Mouse (Mus musculus) adrenal gland, postnatal 4 days (tissue): Measurements from ENCODE around the gene Cdc42bpg. TPM values are rescaled to one million over a fixed set of nuclear protein-coding genes. Genes with fewer than 3 reads are reported as not detected.

Experiments used
- DNase-seq, 2 experiments: peaks; one replicate each; pipeline ENCODE4 v3.0.0; 2021 to 2022; ENCODE audit warnings: low spot score in 2 of 2, mixed read lengths in 2 of 2
- total RNA-seq, 2 experiments: library from RNA; stranded (reverse); gene quantifications; 2 replicates each; pipeline ENCODE4 v1.2.3; 2021

The Cdc42bpg gene
- total RNA-seq, 2 experiments from 2014 or later: 18.4 to 20.6 TPM

DNA sequence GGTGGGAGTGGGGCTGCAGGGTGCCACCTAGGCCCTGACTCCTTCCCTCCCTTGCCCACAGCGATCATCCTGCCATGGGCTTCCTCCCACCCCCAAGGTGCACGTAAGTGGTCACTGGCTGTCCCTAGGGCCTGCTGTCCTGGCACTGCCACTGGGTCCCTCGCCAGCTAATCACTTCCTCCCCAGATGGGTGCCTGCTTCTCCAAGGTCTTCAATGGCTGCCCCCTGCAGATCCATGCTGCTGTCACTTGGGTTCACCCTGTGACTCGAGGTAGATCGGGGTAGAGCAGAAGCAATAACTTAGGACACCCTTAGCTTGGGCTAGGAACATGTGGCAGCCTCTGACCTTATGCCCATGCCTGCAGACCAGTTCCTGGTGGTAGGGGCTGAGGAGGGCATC lies 39.8 kb downstream of the Cdc42bpg start:
- no peak for DNase-seq

DNA sequence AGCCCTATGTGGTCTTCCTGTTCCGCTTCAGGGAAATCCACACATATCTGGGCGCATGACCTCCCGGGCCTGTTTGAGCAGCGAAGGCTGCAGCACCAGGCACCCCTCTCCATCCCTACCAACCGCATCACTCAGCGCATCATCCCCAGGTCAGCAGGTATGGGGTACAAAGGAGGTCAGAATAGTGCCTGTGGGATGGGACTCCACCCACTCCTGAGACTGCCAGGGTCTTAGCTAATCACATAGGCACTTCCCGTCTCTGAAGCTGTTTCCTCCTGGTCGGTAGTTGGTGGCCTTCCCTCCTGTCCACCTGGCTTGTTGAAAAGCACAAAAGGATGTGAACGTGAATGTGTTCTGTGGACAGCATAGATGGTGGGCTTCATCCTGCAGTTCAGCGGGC lies 40.4 kb downstream of the Cdc42bpg start:
- DNase-seq: no peak

DNA sequence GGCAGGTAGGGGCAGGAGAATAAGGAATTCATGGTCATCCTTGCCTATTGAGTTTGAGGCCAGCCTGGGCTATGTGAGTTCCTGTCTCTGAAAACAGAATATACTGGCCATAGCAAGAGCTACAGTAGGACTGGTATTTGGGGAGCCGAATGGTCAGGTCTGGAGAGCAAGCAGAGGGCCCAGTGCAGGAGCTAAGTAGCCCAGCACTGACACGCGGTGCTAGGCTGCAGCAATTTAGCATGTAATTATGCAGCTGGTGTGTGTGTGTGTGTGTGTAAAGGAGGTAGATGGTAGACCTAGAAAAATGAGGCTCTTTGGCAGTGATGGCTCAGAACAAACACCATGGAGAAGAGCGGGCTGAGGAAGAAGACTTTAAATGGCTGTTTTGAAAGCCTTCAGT lies 41.4 kb downstream of the Cdc42bpg start:
- no peak for DNase-seq

DNA sequence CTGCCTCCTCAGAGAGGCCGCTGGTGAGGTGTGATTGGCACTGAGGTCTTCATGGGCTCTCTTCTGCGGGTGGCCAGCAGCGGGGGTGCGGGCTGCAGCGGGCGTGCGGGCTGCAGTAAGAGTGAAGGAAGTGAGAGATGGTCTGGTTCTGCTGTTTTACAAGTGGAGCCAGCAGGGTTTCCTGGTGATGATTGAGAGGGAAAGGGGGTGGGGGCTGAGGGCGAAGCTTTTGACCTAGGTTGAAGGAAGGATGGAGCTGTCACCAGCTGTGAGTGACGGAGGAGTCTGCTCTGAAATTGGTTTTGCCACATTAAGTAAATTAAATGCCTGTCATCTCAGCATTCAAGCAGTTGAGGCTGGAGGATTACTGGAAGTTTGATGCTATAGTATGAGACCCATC lies 42.5 kb downstream of the Cdc42bpg start:
- DNase-seq: no peak

DNA sequence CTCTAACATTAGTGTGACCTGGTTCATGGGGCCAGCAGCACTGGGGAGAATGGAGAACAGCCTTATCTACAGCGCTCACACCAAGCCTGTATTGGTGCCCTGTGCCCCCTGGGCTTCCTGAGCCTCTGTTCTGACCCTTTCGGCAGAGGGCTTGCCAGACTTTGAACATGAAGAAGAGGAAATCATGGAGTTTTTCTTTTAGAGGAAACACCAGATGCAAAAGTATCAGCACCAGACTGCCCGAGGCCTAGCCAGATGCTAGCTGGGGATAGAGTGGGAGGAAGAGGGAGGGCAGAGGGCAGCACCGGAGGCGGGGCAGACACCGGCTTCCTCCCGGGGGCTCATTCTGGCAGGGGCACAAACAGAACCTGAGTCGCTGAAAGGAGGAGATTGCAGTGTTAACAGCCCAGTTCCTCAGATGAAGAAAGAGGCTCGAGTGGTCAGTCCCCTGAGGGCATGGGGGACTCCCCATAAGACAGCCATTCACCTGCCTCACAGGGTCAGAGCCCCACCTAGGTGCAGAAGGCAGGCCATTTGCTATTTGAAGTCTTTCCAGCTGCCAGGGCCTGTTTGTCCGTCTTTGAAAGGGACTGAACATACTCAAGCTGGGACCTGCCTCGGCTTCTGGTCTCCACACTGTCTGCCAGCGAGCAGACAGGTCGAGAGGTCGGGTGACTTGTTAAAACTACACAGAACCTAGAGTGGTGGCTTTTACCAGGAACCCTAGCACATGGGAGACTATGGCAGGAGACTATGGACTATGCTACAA lies 43.1 kb downstream of the Cdc42bpg start:
- no peak for DNase-seq

DNA sequence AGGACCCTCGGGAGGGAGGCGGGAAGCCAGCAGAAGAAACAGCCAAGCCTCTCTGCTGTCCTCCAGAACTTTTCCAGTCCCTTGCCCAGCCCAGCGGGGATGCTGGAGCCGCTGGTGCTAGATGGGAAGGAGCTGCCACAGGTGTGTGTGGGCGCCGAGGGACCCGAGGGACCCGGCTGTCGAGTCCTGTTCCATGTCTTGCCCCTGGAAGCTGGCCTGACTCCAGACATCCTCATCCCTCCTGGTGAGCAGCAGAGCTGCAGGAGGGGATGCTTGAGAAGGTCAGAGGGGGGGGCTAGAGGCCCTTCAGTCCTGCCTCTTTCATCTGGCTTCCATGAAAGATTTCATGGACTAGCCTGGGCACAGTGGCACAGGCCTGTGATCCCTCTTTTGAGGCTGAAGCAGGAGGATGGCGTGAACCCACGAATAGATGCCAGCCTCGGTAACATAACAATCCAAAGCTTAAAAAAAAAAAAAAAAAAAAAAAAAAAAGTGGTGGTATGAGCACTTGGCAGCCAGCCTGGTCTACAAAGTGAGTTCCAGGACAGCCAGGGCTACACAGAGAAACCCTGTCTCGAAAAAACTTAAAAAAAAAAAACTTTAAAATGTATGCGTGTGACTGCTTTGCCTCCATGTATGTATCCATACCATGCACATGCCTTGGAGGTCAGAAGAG lies 45.3 kb downstream of the Cdc42bpg start:
- DNase-seq: no peak

DNA sequence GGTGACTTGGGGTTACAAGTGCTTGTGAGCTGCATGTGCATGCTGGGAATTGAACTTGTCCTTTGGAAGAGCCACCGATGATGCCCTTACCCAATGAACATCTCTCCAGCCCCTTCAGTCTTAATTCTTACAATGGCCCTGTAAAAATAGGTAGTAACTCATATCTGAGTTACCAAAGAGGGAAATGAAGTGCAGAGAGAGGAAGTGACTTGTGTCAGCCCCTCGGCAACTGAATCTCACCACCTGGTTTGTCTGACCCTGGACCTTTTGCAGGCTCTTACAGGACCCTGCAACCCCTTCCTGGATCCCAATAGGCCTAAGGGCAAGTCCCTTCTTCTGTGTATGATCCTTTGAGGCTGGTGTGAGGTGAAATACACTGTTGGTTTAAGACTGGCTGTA lies 45.9 kb downstream of the Cdc42bpg start:
- no peak for DNase-seq

DNA sequence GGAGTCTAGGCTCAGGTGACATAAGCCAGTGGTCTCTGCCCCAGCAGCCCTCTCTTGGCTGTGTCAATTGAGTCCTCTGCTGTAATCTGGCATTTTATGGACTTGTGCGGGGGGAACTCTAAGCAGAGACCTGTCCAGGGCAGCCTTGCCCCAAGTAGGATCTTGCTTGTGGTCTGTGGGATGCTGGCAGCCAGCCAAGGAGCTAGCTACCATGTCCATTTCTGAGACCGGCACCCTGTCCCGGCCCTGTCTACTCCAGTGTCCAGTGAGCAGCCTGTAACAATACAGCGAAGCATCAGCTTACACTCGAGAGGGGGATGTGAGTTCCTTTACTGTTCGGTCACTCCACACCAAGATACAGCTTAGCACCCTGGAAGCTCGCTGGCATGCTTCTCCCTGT lies 47.8 kb downstream of the Cdc42bpg start:
- DNase-seq: no peak

DNA sequence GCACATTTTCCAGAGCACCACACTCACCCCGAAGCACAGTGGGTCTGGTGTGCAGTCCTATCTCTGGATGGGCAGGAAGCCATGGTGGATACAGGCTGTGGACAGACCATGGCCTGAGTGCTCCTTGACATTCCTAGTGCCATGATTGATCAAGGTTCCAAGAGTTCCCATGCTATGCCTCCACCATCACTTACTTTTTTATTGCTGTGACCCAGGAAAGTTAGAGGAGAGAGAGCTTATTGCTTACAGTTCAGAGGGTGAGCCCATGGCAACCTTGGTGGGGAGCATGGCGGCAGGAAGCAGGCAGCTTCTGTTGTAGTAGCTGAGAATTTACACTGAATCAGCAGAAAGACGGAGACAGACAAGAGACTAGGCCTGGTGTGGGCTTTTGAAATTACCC lies 55.0 kb downstream of the Cdc42bpg start:
- DNase-seq: no peak

DNA sequence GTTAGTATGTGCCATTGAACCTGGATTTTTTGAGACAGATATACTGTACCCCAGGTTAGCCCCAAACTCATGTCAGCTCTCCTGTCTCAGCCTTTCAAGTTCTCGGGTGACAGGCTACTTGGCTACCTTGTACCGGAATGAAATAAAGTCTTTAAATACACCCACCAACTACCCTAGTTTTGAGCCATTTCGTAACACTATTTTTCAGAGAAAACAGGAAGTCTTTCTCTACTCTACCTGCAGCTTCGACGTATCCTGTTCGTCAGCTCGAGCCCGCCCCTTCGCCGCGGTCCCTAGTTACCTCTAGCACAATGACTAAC lies 56.8 kb downstream of the Cdc42bpg start:
- no peak for DNase-seq

DNA sequence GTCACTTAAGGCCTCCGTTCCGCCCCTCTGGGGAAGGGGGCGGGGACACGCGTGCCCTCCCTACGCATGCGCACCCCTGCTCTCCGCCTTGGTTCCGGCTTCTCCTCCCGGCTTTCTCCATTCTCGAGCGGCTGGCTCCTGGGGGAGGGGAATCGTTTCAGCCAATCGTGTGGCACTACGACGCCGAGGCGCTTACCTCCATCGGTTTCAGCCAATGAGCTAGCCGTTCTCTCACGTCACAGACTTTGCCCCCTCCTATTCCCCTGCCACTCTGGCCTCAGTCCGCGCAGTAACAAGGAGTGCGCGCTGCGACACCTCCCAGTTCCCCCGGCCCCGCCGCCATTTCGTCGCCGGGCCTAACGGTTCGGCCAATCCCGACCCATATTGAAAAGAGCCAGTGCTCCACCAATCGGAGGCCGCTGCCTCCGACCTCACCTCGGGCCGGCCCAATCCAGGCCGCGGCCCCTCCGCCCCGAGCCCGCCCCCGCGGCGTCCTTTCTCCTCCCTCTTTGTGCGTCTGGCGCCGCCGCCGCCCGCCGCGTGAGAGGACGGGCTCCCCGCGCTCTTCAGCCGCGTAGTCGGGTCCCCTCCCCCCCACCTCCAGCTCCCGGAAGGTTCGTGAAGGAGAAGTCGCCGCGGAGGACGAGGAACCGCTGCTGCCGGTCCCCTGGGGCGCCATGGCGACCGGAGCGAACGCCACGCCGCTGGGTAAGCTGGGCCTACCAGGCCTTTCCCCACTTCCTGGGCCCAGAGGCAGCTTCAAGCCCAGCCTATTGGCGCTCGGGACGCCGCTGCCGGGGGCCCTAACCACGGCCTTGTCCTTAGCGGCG lies 57.4 kb downstream of the Cdc42bpg start, which contains the start of gene Sf1:
TSS of gene Sf1 (plus strand) at position 280 of the 830 bp plus-strand sequence.
- DNase-seq: peak; percentile 97 to 98

DNA sequence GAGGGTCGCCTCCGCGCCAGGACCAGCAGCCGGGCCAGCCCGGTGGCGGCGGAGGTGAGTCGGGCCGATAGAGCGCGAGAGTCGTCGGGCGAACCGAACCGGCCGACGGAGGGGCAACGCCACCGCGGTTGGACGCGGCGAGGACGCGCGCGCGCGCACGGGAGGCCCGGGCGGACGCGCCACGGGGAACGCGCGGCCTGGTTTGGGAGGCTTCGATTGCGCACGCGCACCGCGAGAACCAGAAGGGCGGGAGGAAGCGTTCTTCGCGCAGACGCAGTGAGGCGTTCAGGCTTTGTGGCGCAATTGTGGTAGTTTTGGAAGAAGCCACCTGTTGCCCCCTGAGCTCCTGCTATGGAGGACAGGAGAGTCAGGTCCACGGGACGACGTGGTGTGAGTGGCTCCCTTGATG lies 58.1 kb downstream of the Cdc42bpg start:
- DNase-seq: peak; percentile 80 to 87

DNA sequence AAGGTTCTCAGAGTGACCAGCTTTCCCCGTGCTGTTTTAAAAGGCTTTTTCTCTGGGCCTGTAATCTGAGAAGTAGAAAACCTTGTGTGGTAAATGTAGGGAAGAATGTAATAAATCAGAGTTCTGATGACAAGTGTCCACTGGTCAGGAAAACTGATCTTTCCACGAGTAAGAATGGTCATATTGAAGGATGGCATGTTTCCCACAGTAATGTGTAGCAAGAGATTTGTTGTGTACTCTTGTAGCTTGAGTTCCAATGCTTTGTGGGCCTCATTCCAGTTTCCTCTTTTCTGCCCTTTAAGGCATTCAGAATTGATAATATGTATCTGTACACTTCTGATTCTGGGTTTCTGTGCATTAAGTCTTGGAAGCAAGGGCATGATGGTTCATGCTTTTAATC lies 58.6 kb downstream of the Cdc42bpg start:
- DNase-seq: no peak

DNA sequence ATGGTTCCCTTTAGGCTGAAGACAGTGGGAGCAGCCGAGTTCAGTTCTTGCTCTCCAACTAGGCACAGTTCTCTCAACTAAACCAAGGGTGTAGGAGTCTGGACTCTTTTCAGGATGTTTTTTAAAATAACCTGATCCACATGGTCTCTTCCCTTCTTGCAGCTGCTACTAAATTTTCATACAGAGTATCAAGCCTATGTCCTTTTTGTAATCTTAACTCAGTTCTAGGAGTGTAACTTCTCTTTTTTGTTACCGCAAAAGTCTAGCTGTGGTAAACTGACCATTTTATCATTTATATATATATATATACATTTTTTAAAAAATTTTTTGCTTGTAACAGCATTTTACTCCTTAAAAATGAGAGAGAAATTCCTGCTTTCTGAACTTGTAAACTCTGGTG lies 63.9 kb downstream of the Cdc42bpg start:
- DNase-seq: no peak

DNA sequence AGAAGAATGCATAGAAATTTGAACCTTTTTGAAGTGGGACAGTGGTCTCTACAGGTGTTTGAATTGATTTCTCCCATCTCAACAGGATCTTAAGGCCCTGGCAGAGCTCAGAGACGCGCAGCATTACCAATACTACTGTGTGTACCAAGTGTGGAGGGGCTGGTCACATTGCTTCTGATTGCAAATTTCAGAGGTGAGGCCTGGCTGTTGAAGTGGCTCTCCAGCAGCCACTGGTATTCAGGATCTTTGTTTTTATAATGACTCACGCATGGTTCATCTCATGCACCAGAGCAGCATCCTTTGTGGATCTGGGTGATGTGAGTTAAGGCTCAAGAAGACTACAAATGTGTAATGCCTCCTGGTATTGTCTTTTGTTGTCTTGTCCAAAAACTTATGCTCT lies 66.2 kb downstream of the Cdc42bpg start:
- DNase-seq: no peak

DNA sequence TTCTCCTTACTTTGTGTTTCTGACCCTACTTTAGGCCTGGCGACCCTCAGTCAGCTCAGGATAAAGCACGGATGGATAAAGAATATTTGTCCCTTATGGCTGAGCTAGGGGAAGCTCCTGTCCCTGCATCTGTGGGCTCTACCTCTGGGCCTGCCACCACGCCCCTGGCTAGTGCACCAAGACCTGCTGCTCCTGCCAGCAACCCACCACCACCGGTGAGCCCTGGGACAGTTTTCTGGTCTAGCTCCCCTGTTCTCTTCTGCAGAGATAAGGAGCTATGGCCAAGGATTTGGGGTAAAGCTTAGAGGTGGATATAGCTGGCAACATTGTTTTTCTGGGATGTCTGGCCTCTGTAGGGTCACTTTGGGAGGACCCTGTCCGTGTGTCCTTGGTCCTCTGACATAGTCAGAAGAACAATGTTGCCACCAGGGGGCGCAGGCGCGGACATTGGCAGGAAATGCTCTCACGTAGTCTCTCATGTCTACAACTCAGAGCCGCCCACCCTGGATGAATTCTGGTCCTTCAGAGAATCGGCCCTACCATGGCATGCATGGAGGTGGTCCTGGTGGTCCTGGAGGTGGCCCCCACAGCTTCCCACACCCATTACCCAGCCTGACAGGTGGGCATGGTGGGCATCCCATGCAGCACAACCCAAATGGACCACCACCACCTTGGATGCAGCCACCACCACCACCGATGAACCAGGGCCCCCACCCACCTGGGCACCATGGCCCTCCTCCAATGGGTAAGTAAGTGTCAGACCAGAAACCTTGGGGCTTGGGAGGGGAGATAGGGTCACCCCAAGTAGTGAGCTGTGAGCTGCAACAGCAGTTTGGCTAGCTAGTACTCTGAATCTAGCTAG lies 67.5 kb downstream of the Cdc42bpg start:
- peak; percentile 77 to 80 for DNase-seq

DNA sequence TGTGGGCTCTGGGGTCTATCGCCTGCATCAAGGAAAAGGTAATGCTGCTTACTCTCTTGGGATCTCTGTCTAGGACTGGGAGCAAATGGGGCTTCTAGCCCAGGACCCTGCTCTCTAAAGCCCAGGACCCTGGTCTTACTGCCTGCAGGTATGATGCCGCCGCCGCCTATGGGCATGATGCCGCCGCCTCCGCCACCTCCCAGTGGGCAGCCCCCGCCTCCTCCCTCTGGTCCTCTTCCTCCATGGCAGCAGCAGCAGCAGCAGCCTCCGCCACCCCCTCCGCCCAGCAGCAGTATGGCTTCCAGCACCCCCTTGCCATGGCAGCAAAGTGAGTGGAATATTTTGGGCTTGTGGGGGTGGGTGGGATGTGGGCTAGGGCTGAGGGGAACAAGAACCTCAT lies 68.3 kb downstream of the Cdc42bpg start:
- DNase-seq: no peak
